Mouse (Mus musculus): ENCODE results near the gene Lmln. TPM values are rescaled to one million over a fixed set of nuclear protein-coding genes. Genes with fewer than 3 reads are reported as not detected.

Gene Lmln
- total and polyA plus RNA-seq, 3 experiments: 1.5 to 3.2 (median 2.6) TPM

DNA sequence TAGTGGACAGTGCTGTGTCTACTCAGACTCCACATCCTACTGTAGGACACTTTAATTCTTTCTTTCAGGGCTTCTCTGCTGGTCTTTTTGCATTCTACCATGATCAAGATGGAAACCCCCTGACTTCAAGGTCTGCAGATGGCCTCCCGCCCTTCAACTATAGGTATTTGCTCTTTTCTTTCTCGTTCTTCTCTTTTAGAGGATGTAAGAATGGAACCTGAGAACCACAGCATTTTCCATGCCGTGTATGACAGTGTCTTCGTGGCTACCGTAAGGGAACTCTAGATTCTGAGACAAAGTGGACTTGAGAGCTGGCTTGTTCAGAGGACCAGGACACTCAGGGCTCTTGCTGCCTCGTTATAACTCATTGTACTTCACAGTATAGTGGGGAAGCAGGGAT is 20.6 kb downstream of the Lmln start:
- H3K4me1 ChIP-seq (ENCODE audit: control insufficient read depth in 1 of 2, insufficient read depth in 2 of 2): peaks cover 7 to 15% of the 10 kb centered on the region in 2 experiments
- H3K9me3 ChIP-seq (replicated peaks; ENCODE audit: low read length): no peaks in the 10 kb centered on the region
- H3K4me2 ChIP-seq (ENCODE audit: insufficient read depth, low read depth, poor library complexity, severe bottlenecking): peak overlapping the region; percentile 3; the same call in 1 of the 2 replicates
- no peaks in the 10 kb centered on the region for H3K79me2 ChIP-seq (replicated peaks; ENCODE audit: control insufficient read depth, extremely low read depth, insufficient read depth, poor library complexity, severe bottlenecking)
- no peak overlapping the region for H3K9ac ChIP-seq (ENCODE audit: insufficient read depth, low read depth)
- in situ Hi-C loops (cut with MboI; ENCODE audit: low pct_ligation_motif_present, low pct_unique_long_range_greater_than_20kb, low sequenced_read_pairs): no loop called here
- no peaks in the 10 kb centered on the region for H3K27me3 ChIP-seq (replicated peaks)
- DNase-seq (ENCODE audit: extremely low read depth): peak; percentile 59
- H3K4me3 ChIP-seq (replicated peaks in 1 of 3; ENCODE audit: low read depth in 2 of 3, low read length in 2 of 3, poor library complexity in 1 of 3): no peak overlapping the region
- no peak for TF ChIP-seq UBTF (IDR thresholded peaks at IDR 0.05; ENCODE audit: low read depth, low read length)
- TF ChIP-seq MAFK (IDR thresholded peaks at IDR 0.05; ENCODE audit: insufficient replicate concordance, low read length): no peak
- peak; percentile 46; the same call in 1 of the 2 replicates for TF ChIP-seq IRF4 (IDR thresholded peaks at IDR 0.05; ENCODE audit: low read depth, low read length)
- TF ChIP-seq EP300 (IDR thresholded peaks at IDR 0.05; ENCODE audit: low read length): peak; percentile 72; the same call in 1 of the 2 replicates
- no peak for TF ChIP-seq RCOR1 (conservative IDR thresholded peaks at IDR 0.05; ENCODE audit: low read depth, low read length)
- no peak overlapping the region for H3K27ac ChIP-seq (ENCODE audit: insufficient read depth, low read depth)
- H3K36me3 ChIP-seq (replicated peaks in 1 of 2; ENCODE audit: control insufficient read depth in 1 of 2, insufficient read depth in 1 of 2, low read length in 1 of 2): peaks cover 0 to 8% of the 10 kb centered on the region in 2 experiments
- dilution Hi-C loops (cut with MboI; ENCODE audit: extremely low pct_ligation_motif_present, extremely low pct_unique_long_range_greater_than_20kb, low sequenced_read_pairs): no loop called here

GRCm38 (mm10) chr16:33083996-33084395 is 21.7 kb downstream of the Lmln start:
- Histone ChIP-seq H3K36me3 (replicated peaks in 1 of 2; ENCODE audit: control insufficient read depth in 1 of 2, insufficient read depth in 1 of 2, low read length in 1 of 2) (peaks cover 0 to 8% of the 10 kb centered on the region in 2 experiments), H3K4me2 (ENCODE audit: insufficient read depth, low read depth, poor library complexity, severe bottlenecking) (no peak overlapping the region), H3K9ac (ENCODE audit: insufficient read depth, low read depth) (no peak overlapping the region), H3K4me3 (replicated peaks in 1 of 3; ENCODE audit: low read depth in 2 of 3, low read length in 2 of 3, poor library complexity in 1 of 3) (no peak overlapping the region), H3K27ac (ENCODE audit: insufficient read depth, low read depth) (no peak overlapping the region), H3K27me3 (replicated peaks) (no peaks in the 10 kb centered on the region), H3K9me3 (replicated peaks; ENCODE audit: low read length) (no peaks in the 10 kb centered on the region), H3K79me2 (replicated peaks; ENCODE audit: control insufficient read depth, extremely low read depth, insufficient read depth, poor library complexity, severe bottlenecking) (no peaks in the 10 kb centered on the region), H3K4me1 (ENCODE audit: control insufficient read depth in 1 of 2, insufficient read depth in 2 of 2) (peaks cover 7 to 15% of the 10 kb centered on the region in 2 experiments)
- in situ Hi-C loops (cut with MboI; ENCODE audit: low pct_ligation_motif_present, low pct_unique_long_range_greater_than_20kb, low sequenced_read_pairs): no loop called here
- dilution Hi-C loops (cut with MboI; ENCODE audit: extremely low pct_ligation_motif_present, extremely low pct_unique_long_range_greater_than_20kb, low sequenced_read_pairs): no loop called here
- TF ChIP-seq SMC3 (IDR thresholded peaks at IDR 0.05; ENCODE audit: low read depth, low read length) (no peak), NRF1 (IDR thresholded peaks at IDR 0.05; ENCODE audit: low read depth, low read length) (no peak), POLR2A (IDR thresholded peaks at IDR 0.05; ENCODE audit: low read depth, low read length) (no peak), RAD21 (IDR thresholded peaks at IDR 0.05; ENCODE audit: low read depth, low read length) (no peak), EP300 (IDR thresholded peaks at IDR 0.05; ENCODE audit: low read length) (no peak), JUN (IDR thresholded peaks at IDR 0.05; ENCODE audit: insufficient read depth, low read depth, low read length) (no peak), USF1 (IDR thresholded peaks at IDR 0.05; ENCODE audit: low read depth, low read length) (no peak), ELF1 (IDR thresholded peaks at IDR 0.05; ENCODE audit: low read depth, low read length) (no peak)
- no peak for DNase-seq (ENCODE audit: extremely low read depth)

DNA sequence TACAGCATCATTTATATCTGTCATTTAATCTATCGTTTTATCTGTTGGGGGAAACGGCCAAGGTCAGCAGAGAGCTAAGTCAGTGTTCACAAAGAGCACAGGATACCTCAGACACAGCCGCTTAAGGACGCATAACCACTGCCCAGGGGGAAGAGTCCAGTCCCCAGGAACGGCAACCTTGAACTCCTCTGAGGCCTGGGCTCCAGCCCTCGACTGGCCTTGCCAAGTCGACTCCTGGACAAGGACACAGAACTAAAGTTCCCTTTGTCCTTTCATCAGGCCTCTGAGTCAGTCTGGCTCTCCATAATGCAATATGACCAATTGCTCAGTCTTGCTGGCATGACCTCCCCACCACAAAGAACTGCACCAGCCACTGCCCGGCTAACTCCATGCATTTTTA is 23.3 kb downstream of the Lmln start:
- DNase-seq (ENCODE audit: extremely low read depth): no peak
- no peaks in the 10 kb centered on the region for H3K27me3 ChIP-seq (replicated peaks)
- H3K4me3 ChIP-seq (replicated peaks in 1 of 3; ENCODE audit: low read depth in 2 of 3, low read length in 2 of 3, poor library complexity in 1 of 3): no peak overlapping the region
- no peak overlapping the region for H3K9ac ChIP-seq (ENCODE audit: insufficient read depth, low read depth)
- no peaks in the 10 kb centered on the region for H3K9me3 ChIP-seq (replicated peaks; ENCODE audit: low read length)
- H3K4me2 ChIP-seq (ENCODE audit: insufficient read depth, low read depth, poor library complexity, severe bottlenecking): no peak overlapping the region
- peaks cover 7 to 15% of the 10 kb centered on the region in 2 experiments for H3K4me1 ChIP-seq (ENCODE audit: control insufficient read depth in 1 of 2, insufficient read depth in 2 of 2)
- no peak overlapping the region for H3K27ac ChIP-seq (ENCODE audit: insufficient read depth, low read depth)
- H3K79me2 ChIP-seq (replicated peaks; ENCODE audit: control insufficient read depth, extremely low read depth, insufficient read depth, poor library complexity, severe bottlenecking): no peaks in the 10 kb centered on the region
- dilution Hi-C loops (cut with MboI; ENCODE audit: extremely low pct_ligation_motif_present, extremely low pct_unique_long_range_greater_than_20kb, low sequenced_read_pairs) (no loop called here), in situ Hi-C loops (cut with MboI; ENCODE audit: low pct_ligation_motif_present, low pct_unique_long_range_greater_than_20kb, low sequenced_read_pairs) (no loop called here)
- H3K36me3 ChIP-seq (replicated peaks in 1 of 2; ENCODE audit: control insufficient read depth in 1 of 2, insufficient read depth in 1 of 2, low read length in 1 of 2): peaks cover 0 to 13% of the 10 kb centered on the region in 2 experiments
- TF ChIP-seq TBP (conservative IDR thresholded peaks at IDR 0.05; ENCODE audit: low read depth, low read length) (no peak), ZMIZ1 (IDR thresholded peaks at IDR 0.05; ENCODE audit: low read depth, low read length) (no peak), CHD2 (IDR thresholded peaks at IDR 0.05; ENCODE audit: low read length) (no peak), EP300 (IDR thresholded peaks at IDR 0.05; ENCODE audit: low read length) (no peak), PAX5 (IDR thresholded peaks at IDR 0.05; ENCODE audit: low read length) (no peak), ELF1 (IDR thresholded peaks at IDR 0.05; ENCODE audit: low read depth, low read length) (no peak), NRF1 (IDR thresholded peaks at IDR 0.05; ENCODE audit: low read depth, low read length) (no peak), MAX (IDR thresholded peaks at IDR 0.05; ENCODE audit: low read length) (no peak), SMC3 (IDR thresholded peaks at IDR 0.05; ENCODE audit: low read depth, low read length) (no peak), JUN (IDR thresholded peaks at IDR 0.05; ENCODE audit: insufficient read depth, low read depth, low read length) (no peak), ZC3H11A (IDR thresholded peaks at IDR 0.05; ENCODE audit: low read depth, low read length) (no peak), POLR2A (IDR thresholded peaks at IDR 0.05; ENCODE audit: low read depth, low read length) (no peak), USF1 (IDR thresholded peaks at IDR 0.05; ENCODE audit: low read depth, low read length) (no peak), MXI1 (IDR thresholded peaks at IDR 0.05; ENCODE audit: low read depth, low read length) (no peak), NELFE (IDR thresholded peaks at IDR 0.05; ENCODE audit: low read depth, low read length) (no peak), ZKSCAN1 (IDR thresholded peaks at IDR 0.05; ENCODE audit: borderline replicate concordance, low read depth, low read length) (no peak), POLR2AphosphoS2 (IDR thresholded peaks at IDR 0.05; ENCODE audit: low read depth, low read length) (no peak)
